In genomic region chr10:129011511-129011910, GRCm38 (mm10) we compare ENCODE assay signal across 30 mouse cellular contexts. TPM values are rescaled to one million over a fixed set of nuclear protein-coding genes. Genes with fewer than 3 reads are reported as not detected.
DNase-seq lines count a peak whose midpoint lies in the region; ATAC-seq lines count a peak whose summit lies in the region.
"Not testable (repeated sequence)": the region's sequence is repeated elsewhere in the genome, so short reads cannot be mapped to it uniquely, and the experiment has no call there.
"Had no signal": no experiment of that assay in that cellular context is flagged by ENCODE, and none has a peak within 500 bp of the region (broad histone marks: within the 10 kb centered on the region; RNA-seq: fewer than 3 reads in every experiment).

No protein-coding gene starts in this region.

- ATAC-seq in CD4-positive, CD25-positive, alpha-beta regulatory T cell, adult 4 months, result peak; percentile 26
- ATAC-seq in common myeloid progenitor, adult 5-6 weeks (replicated peaks; ENCODE audit: low read depth, poor library complexity, severe bottlenecking), result peak; percentile 95
- peak; percentile 63 for ATAC-seq in heart, embryonic 16.5 days (replicated peaks; ENCODE audit: extremely low read depth, insufficient read depth, low FRiP score)
- 0 out of 2 replicates have a peak, but pooled peaks have one; percentile 37 for ATAC-seq in hindbrain, embryonic 14.5 days (ENCODE audit: low FRiP score)
- peak; percentile 56 for ATAC-seq in intestine, embryonic 16.5 days
- 0 out of 2 replicates have a peak, but pooled peaks have one; percentile 37 for ATAC-seq in liver, embryonic 12.5 days
- peak; percentile 95 for ATAC-seq in megakaryocyte progenitor cell, adult 5-6 weeks (replicated peaks; ENCODE audit: poor library complexity)
- peak; percentile 13; the same call in 1 of the 2 replicates for ATAC-seq in neutrophil, adult 5-6 weeks (ENCODE audit: extremely low read depth, insufficient number of reproducible peaks, low FRiP score, poor library complexity, severe bottlenecking)

- H3K4me1 ChIP-seq in heart, embryonic 16.5 days (ENCODE audit: control insufficient read depth, insufficient read depth, low read length); hindbrain, embryonic 14.5 days (replicated peaks; ENCODE audit: control insufficient read depth, insufficient read depth, low read length); intestine, embryonic 16.5 days (ENCODE audit: control insufficient read depth, insufficient read depth, low read length); liver, embryonic 12.5 days: not testable (repeated sequence)

- not testable (repeated sequence) for H3K4me2 ChIP-seq in heart, embryonic 16.5 days (ENCODE audit: low read depth, low read length); hindbrain, embryonic 14.5 days (replicated peaks); intestine, embryonic 16.5 days (ENCODE audit: low read depth, low read length); liver, embryonic 12.5 days

- H3K27me3 ChIP-seq in heart, embryonic 16.5 days (ENCODE audit: control insufficient read depth, insufficient read depth, low read length); hindbrain, embryonic 14.5 days (ENCODE audit: control insufficient read depth, insufficient read depth, low read length); intestine, embryonic 16.5 days (replicated peaks; ENCODE audit: control insufficient read depth, insufficient read depth, low read length); liver, embryonic 12.5 days (replicated peaks): not testable (repeated sequence)

- not testable (repeated sequence) for DNase-seq in hindbrain, embryonic 14.5 days (ENCODE audit: low spot score)

- WGBS in heart, embryonic 16.5 days, result 45% methylated on average over 2 of the region's 5 CpGs
- WGBS in hindbrain, embryonic 14.5 days, result 85% methylated on average over 2 of the region's 5 CpGs
- 75% methylated on average over 2 of the region's 5 CpGs for WGBS in intestine, embryonic 16.5 days
- WGBS in liver, embryonic 12.5 days (ENCODE audit: insufficient replicate concordance), result 42% methylated on average over 2 of the region's 5 CpGs

- H3K9ac ChIP-seq in heart, embryonic 16.5 days (ENCODE audit: low read length); hindbrain, embryonic 14.5 days; intestine, embryonic 16.5 days (ENCODE audit: low read depth, low read length); liver, embryonic 12.5 days: not testable (repeated sequence)

- not testable (repeated sequence) for H3K36me3 ChIP-seq in heart, embryonic 16.5 days (ENCODE audit: control insufficient read depth, insufficient read depth); hindbrain, embryonic 14.5 days (replicated peaks; ENCODE audit: control insufficient read depth, insufficient read depth); intestine, embryonic 16.5 days (ENCODE audit: control insufficient read depth, insufficient read depth, low read length); liver, embryonic 12.5 days

- not testable (repeated sequence) for H3K27ac ChIP-seq in heart, embryonic 16.5 days (ENCODE audit: low read length); hindbrain, embryonic 14.5 days; intestine, embryonic 16.5 days (ENCODE audit: low read length); liver, embryonic 12.5 days

- H3K9me3 ChIP-seq in heart, embryonic 16.5 days (replicated peaks; ENCODE audit: control insufficient read depth, low read length); hindbrain, embryonic 14.5 days (ENCODE audit: control insufficient read depth, low read length); intestine, embryonic 16.5 days (ENCODE audit: control insufficient read depth, low read length); liver, embryonic 12.5 days (replicated peaks): not testable (repeated sequence)

- not testable (repeated sequence) for H3K4me3 ChIP-seq in heart, embryonic 16.5 days (ENCODE audit: low read length); hindbrain, embryonic 14.5 days (replicated peaks; ENCODE audit: low read length); intestine, embryonic 16.5 days (ENCODE audit: low read length); liver, embryonic 12.5 days

RNA-seq across cellular contexts. Expression of gene Olfr763, which starts 0.9 kb away (rescaled TPM):
- polyA plus RNA-seq in CD4-positive, CD25-positive, alpha-beta regulatory T cell, adult 4 months (2017; shearing (Covaris generic)), result not detected
- total RNA-seq in common myeloid progenitor, adult 5-6 weeks (2017), result not detected in 2 replicates
- polyA plus RNA-seq in heart, embryonic 16.5 days (2015; fragmentation: Nextera tagmentation; extraction: Ambion mirVana), result not detected in 2 replicates
- polyA plus RNA-seq in hindbrain, embryonic 14.5 days (2014; fragmentation: Nextera tagmentation; extraction: Ambion mirVana), result not detected in 2 replicates
- polyA plus RNA-seq in intestine, embryonic 16.5 days (2015; fragmentation: Nextera tagmentation; extraction: Ambion mirVana), result not detected in 2 replicates
- not detected in 2 replicates for polyA plus RNA-seq in liver, embryonic 12.5 days (2016; fragmentation: Nextera tagmentation; extraction: Ambion mirVana)
- not detected in 2 replicates for total RNA-seq in megakaryocyte progenitor cell, adult 5-6 weeks (2015)
- total RNA-seq in megakaryocyte progenitor cell, adult 5-6 weeks (2017), result not detected in 2 replicates
- total RNA-seq in neutrophil, adult 5-6 weeks (2017), result not detected in 2 replicates
- total RNA-seq: adrenal gland, adult 18-20 months; adrenal gland, postnatal 25 days; gastrocnemius, postnatal 14 days; heart, postnatal 4 days; layer of hippocampus, postnatal 36 days; left cerebral cortex, postnatal 4 days; MEL had no signal
- polyA plus RNA-seq: C2C12; cortical plate, adult 2 months; embryonic facial prominence, embryonic 15.5 days; forebrain, embryonic 13.5 days; heart, embryonic 10.5 days; heart, embryonic 15.5 days; kidney, adult 2 months; large intestine, adult 2 months; liver, embryonic 15.5 days; lung, postnatal 0 days; midbrain, embryonic 10.5 days; midbrain, embryonic 16.5 days; neural tube, embryonic 13.5 days; testis, adult 2 months; thymus, postnatal 0 days had no signal

RNA-seq across cellular contexts. Expression of gene Olfr9, which starts 22.3 kb away (rescaled TPM):
- not detected for polyA plus RNA-seq in CD4-positive, CD25-positive, alpha-beta regulatory T cell, adult 4 months (2017; shearing (Covaris generic))
- total RNA-seq in common myeloid progenitor, adult 5-6 weeks (2017), result not detected in 2 replicates
- polyA plus RNA-seq in heart, embryonic 16.5 days (2015; fragmentation: Nextera tagmentation; extraction: Ambion mirVana), result not detected in 2 replicates
- polyA plus RNA-seq in hindbrain, embryonic 14.5 days (2014; fragmentation: Nextera tagmentation; extraction: Ambion mirVana), result not detected in 2 replicates
- polyA plus RNA-seq in intestine, embryonic 16.5 days (2015; fragmentation: Nextera tagmentation; extraction: Ambion mirVana), result not detected in 2 replicates
- polyA plus RNA-seq in liver, embryonic 12.5 days (2016; fragmentation: Nextera tagmentation; extraction: Ambion mirVana), result not detected in 2 replicates
- not detected in 2 replicates for total RNA-seq in megakaryocyte progenitor cell, adult 5-6 weeks (2015)
- total RNA-seq in megakaryocyte progenitor cell, adult 5-6 weeks (2017), result not detected in 2 replicates
- 0.12 TPM in 1 of 2 replicates, not detected in the other for total RNA-seq in neutrophil, adult 5-6 weeks (2017)
- total RNA-seq: adrenal gland, adult 18-20 months; adrenal gland, postnatal 25 days; gastrocnemius, postnatal 14 days; heart, postnatal 4 days; layer of hippocampus, postnatal 36 days; left cerebral cortex, postnatal 4 days; MEL had no signal
- polyA plus RNA-seq: C2C12; cortical plate, adult 2 months; embryonic facial prominence, embryonic 15.5 days; forebrain, embryonic 13.5 days; heart, embryonic 10.5 days; heart, embryonic 15.5 days; kidney, adult 2 months; large intestine, adult 2 months; liver, embryonic 15.5 days; lung, postnatal 0 days; midbrain, embryonic 10.5 days; midbrain, embryonic 16.5 days; neural tube, embryonic 13.5 days; testis, adult 2 months; thymus, postnatal 0 days had no signal

RNA-seq across cellular contexts. Expression of gene Olfr764-ps1, which starts 28.2 kb away (rescaled TPM):
- polyA plus RNA-seq in CD4-positive, CD25-positive, alpha-beta regulatory T cell, adult 4 months (2017; shearing (Covaris generic)), result not detected
- total RNA-seq in common myeloid progenitor, adult 5-6 weeks (2017), result not detected in 2 replicates
- not detected in 2 replicates for polyA plus RNA-seq in heart, embryonic 16.5 days (2015; fragmentation: Nextera tagmentation; extraction: Ambion mirVana)
- polyA plus RNA-seq in hindbrain, embryonic 14.5 days (2014; fragmentation: Nextera tagmentation; extraction: Ambion mirVana), result not detected in 2 replicates
- not detected in 2 replicates for polyA plus RNA-seq in intestine, embryonic 16.5 days (2015; fragmentation: Nextera tagmentation; extraction: Ambion mirVana)
- not detected in 2 replicates for polyA plus RNA-seq in liver, embryonic 12.5 days (2016; fragmentation: Nextera tagmentation; extraction: Ambion mirVana)
- total RNA-seq in megakaryocyte progenitor cell, adult 5-6 weeks (2015), result not detected in 2 replicates
- not detected in 2 replicates for total RNA-seq in megakaryocyte progenitor cell, adult 5-6 weeks (2017)
- total RNA-seq in neutrophil, adult 5-6 weeks (2017), result not detected in 2 replicates
- total RNA-seq: adrenal gland, adult 18-20 months; adrenal gland, postnatal 25 days; gastrocnemius, postnatal 14 days; heart, postnatal 4 days; layer of hippocampus, postnatal 36 days; left cerebral cortex, postnatal 4 days; MEL had no signal
- polyA plus RNA-seq: C2C12; cortical plate, adult 2 months; embryonic facial prominence, embryonic 15.5 days; forebrain, embryonic 13.5 days; heart, embryonic 10.5 days; heart, embryonic 15.5 days; kidney, adult 2 months; large intestine, adult 2 months; liver, embryonic 15.5 days; lung, postnatal 0 days; midbrain, embryonic 10.5 days; midbrain, embryonic 16.5 days; neural tube, embryonic 13.5 days; thymus, postnatal 0 days had no signal

RNA-seq across cellular contexts. Expression of gene Olfr765, which starts 38.3 kb away (rescaled TPM):
- polyA plus RNA-seq in CD4-positive, CD25-positive, alpha-beta regulatory T cell, adult 4 months (2017; shearing (Covaris generic)), result not detected
- not detected in 2 replicates for total RNA-seq in common myeloid progenitor, adult 5-6 weeks (2017)
- polyA plus RNA-seq in heart, embryonic 16.5 days (2015; fragmentation: Nextera tagmentation; extraction: Ambion mirVana), result not detected in 2 replicates
- not detected in 2 replicates for polyA plus RNA-seq in hindbrain, embryonic 14.5 days (2014; fragmentation: Nextera tagmentation; extraction: Ambion mirVana)
- polyA plus RNA-seq in intestine, embryonic 16.5 days (2015; fragmentation: Nextera tagmentation; extraction: Ambion mirVana), result not detected in 2 replicates
- polyA plus RNA-seq in liver, embryonic 12.5 days (2016; fragmentation: Nextera tagmentation; extraction: Ambion mirVana), result not detected in 2 replicates
- not detected in 2 replicates for total RNA-seq in megakaryocyte progenitor cell, adult 5-6 weeks (2015)
- not detected in 2 replicates for total RNA-seq in megakaryocyte progenitor cell, adult 5-6 weeks (2017)
- not detected in 2 replicates for total RNA-seq in neutrophil, adult 5-6 weeks (2017)
- total RNA-seq: adrenal gland, adult 18-20 months; adrenal gland, postnatal 25 days; gastrocnemius, postnatal 14 days; heart, postnatal 4 days; layer of hippocampus, postnatal 36 days; left cerebral cortex, postnatal 4 days; MEL had no signal
- polyA plus RNA-seq: C2C12; cortical plate, adult 2 months; embryonic facial prominence, embryonic 15.5 days; forebrain, embryonic 13.5 days; heart, embryonic 10.5 days; heart, embryonic 15.5 days; kidney, adult 2 months; large intestine, adult 2 months; liver, embryonic 15.5 days; lung, postnatal 0 days; midbrain, embryonic 10.5 days; midbrain, embryonic 16.5 days; neural tube, embryonic 13.5 days; testis, adult 2 months; thymus, postnatal 0 days had no signal

RNA-seq across cellular contexts. Expression of gene Mettl7b, which starts 50.7 kb away (rescaled TPM):
- polyA plus RNA-seq in CD4-positive, CD25-positive, alpha-beta regulatory T cell, adult 4 months (2017; shearing (Covaris generic)), result not detected
- not detected in 2 replicates for total RNA-seq in common myeloid progenitor, adult 5-6 weeks (2017)
- polyA plus RNA-seq in heart, embryonic 16.5 days (2015; fragmentation: Nextera tagmentation; extraction: Ambion mirVana), result 0.67 TPM in 1 of 2 replicates, not detected in the other
- not detected in 2 replicates for polyA plus RNA-seq in hindbrain, embryonic 14.5 days (2014; fragmentation: Nextera tagmentation; extraction: Ambion mirVana)
- polyA plus RNA-seq in intestine, embryonic 16.5 days (2015; fragmentation: Nextera tagmentation; extraction: Ambion mirVana), result 23.2 and 28.6 TPM in 2 replicates
- not detected in 2 replicates for polyA plus RNA-seq in liver, embryonic 12.5 days (2016; fragmentation: Nextera tagmentation; extraction: Ambion mirVana)
- not detected in 2 replicates for total RNA-seq in megakaryocyte progenitor cell, adult 5-6 weeks (2015)
- not detected in 2 replicates for total RNA-seq in megakaryocyte progenitor cell, adult 5-6 weeks (2017)
- total RNA-seq in neutrophil, adult 5-6 weeks (2017), result not detected in 2 replicates
- total RNA-seq: adrenal gland, postnatal 25 days; layer of hippocampus, postnatal 36 days; left cerebral cortex, postnatal 4 days; MEL had no signal
- polyA plus RNA-seq: C2C12; cortical plate, adult 2 months; forebrain, embryonic 13.5 days; heart, embryonic 10.5 days; heart, embryonic 15.5 days; liver, embryonic 15.5 days; midbrain, embryonic 10.5 days; midbrain, embryonic 16.5 days had no signal

Comparison
In these comparisons a context has a peak if more than half of its experiments do, and no peak if none do; other contexts are left out.
1. ATAC-seq: peak in every context shown above with its lines; median percentile 95 in common myeloid progenitor, adult 5-6 weeks; 95 in megakaryocyte progenitor cell, adult 5-6 weeks; 63 in heart, embryonic 16.5 days; 56 in intestine, embryonic 16.5 days; 37 in hindbrain, embryonic 14.5 days; 37 in liver, embryonic 12.5 days; 26 in CD4-positive, CD25-positive, alpha-beta regulatory T cell, adult 4 months; 13 in neutrophil, adult 5-6 weeks.